Mouse (Mus musculus) hindbrain, embryonic 14.5 days (tissue): ENCODE data around the gene Sh3pxd2a. TPM values are rescaled to one million over a fixed set of nuclear protein-coding genes. Genes with fewer than 3 reads are reported as not detected.

Experiments used
- ATAC-seq: fragments of 200-750 bp; cut with Nextera tagmentation; 2 replicates; pipeline ENCODE4 v1.8.0; 2017; ENCODE audit warnings: moderate number of reproducible peaks, mild to moderate bottlenecking, moderate TSS enrichment, moderate library complexity; ENCODE audit not compliant: low FRiP score
- DNase-seq: peaks from one replicate; pipeline ENCODE4 v3.0.0-alpha.2; 2015; ENCODE audit warnings: low spot score
- H3K27ac ChIP-seq: fragments of 300-500 bp; sonication (generic); 2 replicates; pipeline ENCODE4 v1.5.1; 2014; ENCODE audit warnings: mild to moderate bottlenecking, moderate library complexity
- H3K27me3 ChIP-seq: fragments of 300-500 bp; sonication (generic); 2 replicates; pipeline ENCODE4 v1.6.1; 2014; ENCODE audit warnings: mild to moderate bottlenecking, low read length, mixed read lengths; ENCODE audit not compliant: control insufficient read depth, insufficient read depth
- H3K36me3 ChIP-seq: fragments of 300-500 bp; sonication (generic); replicated peaks from 2 replicates; pipeline ENCODE4 v1.6.1; 2014; ENCODE audit not compliant: control insufficient read depth, insufficient read depth
- H3K4me1 ChIP-seq: fragments of 300-500 bp; sonication (generic); replicated peaks from 2 replicates; pipeline ENCODE4 v1.6.1; 2014; ENCODE audit warnings: antibody characterized with exemption, low read length, mixed read lengths; ENCODE audit not compliant: control insufficient read depth, insufficient read depth
- H3K4me2 ChIP-seq: fragments of 300-500 bp; sonication (generic); replicated peaks from 2 replicates; pipeline ENCODE4 v1.6.1; 2014; ENCODE audit warnings: mild to moderate bottlenecking, moderate library complexity
- H3K4me3 ChIP-seq: fragments of 300-500 bp; sonication (generic); replicated peaks from 2 replicates; pipeline ENCODE4 v1.5.1; 2014; ENCODE audit warnings: mild to moderate bottlenecking, low read length
- H3K9ac ChIP-seq: fragments of 300-500 bp; sonication (generic); 2 replicates; pipeline ENCODE4 v1.6.1; 2014
- H3K9me3 ChIP-seq: fragments of 300-500 bp; sonication (generic); 2 replicates; pipeline ENCODE4 v1.6.1; 2016; ENCODE audit warnings: low read length; ENCODE audit not compliant: control insufficient read depth
- WGBS: fragments of 180-500 bp; shearing (Covaris S2); extraction: QIAGEN DNeasy Blood & Tissue Kit; methylation state at CpG from one replicate; pipeline ENCODE4 v1.1.7; 2014; 5-methylcytosine and 5-hydroxymethylcytosine counted together
- polyA plus RNA-seq: library from polyadenylated mRNA; unstranded; fragments of >200 nt; fragmentation: Nextera tagmentation; extraction: Ambion mirVana; gene quantifications from 2 replicates; pipeline ENCODE4 v1.2.1, GENCODE M21; 2014

The Sh3pxd2a gene
- polyA plus RNA-seq, 1 experiment from 2014 or later, result 2.8 TPM

- Histone ChIP-seq H3K4me3 (no peak overlapping the region), H3K4me2 (no peak overlapping the region), H3K27me3 (no peaks in the 10 kb centered on the region), H3K36me3 (no peaks in the 10 kb centered on the region), H3K4me1 (peaks cover 23% of the 10 kb centered on the region), H3K27ac (no peak overlapping the region), H3K9ac (no peak overlapping the region), H3K9me3 (no peaks in the 10 kb centered on the region)
- ATAC-seq (no peak), DNase-seq (no peak)
- WGBS, result 80% methylated on average over 10 of the region's 10 CpGs
Measured at GRCm38 (mm10) chr19:47303128-47303527, 161.1 kb downstream of the Sh3pxd2a start.

- H3K36me3 ChIP-seq, result no peaks in the 10 kb centered on the region
- H3K27ac ChIP-seq, result peak overlapping the region; percentile 60
- peak; percentile 21; the same call in 1 of the 2 replicates for ATAC-seq
- H3K4me3 ChIP-seq, result no peak overlapping the region
- DNase-seq, result no peak
- H3K9me3 ChIP-seq, result no peaks in the 10 kb centered on the region
- peak overlapping the region; percentile 44; the same call in 1 of the 2 replicates for H3K9ac ChIP-seq
- H3K4me2 ChIP-seq, result peak overlapping the region; percentile 27; the same call in 1 of the 2 replicates
- peaks cover 23% of the 10 kb centered on the region for H3K4me1 ChIP-seq
- WGBS, result 50% methylated on average over 21 of the region's 21 CpGs
- H3K27me3 ChIP-seq, result no peaks in the 10 kb centered on the region
Measured at GRCm38 (mm10) chr19:47302191-47302852, 161.9 kb downstream of the Sh3pxd2a start.

- H3K9me3 ChIP-seq, result no peaks in the 10 kb centered on the region
- no peak overlapping the region for H3K4me3 ChIP-seq
- peak overlapping the region; percentile 44 for H3K9ac ChIP-seq
- peaks cover 23% of the 10 kb centered on the region for H3K4me1 ChIP-seq
- peak overlapping the region; percentile 60 for H3K27ac ChIP-seq
- H3K4me2 ChIP-seq, result peak overlapping the region; percentile 27
- DNase-seq (peak; percentile 57), ATAC-seq (peak; percentile 68)
- H3K27me3 ChIP-seq, result no peaks in the 10 kb centered on the region
- 7% methylated on average over 19 of the region's 19 CpGs for WGBS
- H3K36me3 ChIP-seq, result no peaks in the 10 kb centered on the region
Measured at GRCm38 (mm10) chr19:47301303-47302190, 162.7 kb downstream of the Sh3pxd2a start.

GRCm38 (mm10) chr19:47298100-47298499 lies 166.1 kb downstream of the Sh3pxd2a start:
- Histone ChIP-seq H3K9me3 (no peaks in the 10 kb centered on the region), H3K9ac (no peak overlapping the region), H3K27ac (no peak overlapping the region), H3K4me3 (no peak overlapping the region), H3K36me3 (no peaks in the 10 kb centered on the region), H3K27me3 (no peaks in the 10 kb centered on the region), H3K4me2 (no peak overlapping the region), H3K4me1 (peaks cover 23% of the 10 kb centered on the region)
- WGBS, result 72% methylated on average over 11 of the region's 11 CpGs
- DNase-seq (no peak), ATAC-seq (no peak)

- Histone ChIP-seq H3K9me3 (no peaks in the 10 kb centered on the region), H3K27me3 (no peaks in the 10 kb centered on the region), H3K4me2 (no peak overlapping the region), H3K36me3 (no peaks in the 10 kb centered on the region), H3K9ac (no peak overlapping the region), H3K27ac (no peak overlapping the region), H3K4me1 (peaks cover 10% of the 10 kb centered on the region; the same call in 1 of the 2 replicates), H3K4me3 (no peak overlapping the region)
- DNase-seq (no peak), ATAC-seq (no peak)
- 50% methylated on average over 7 of the region's 7 CpGs for WGBS
Measured at GRCm38 (mm10) chr19:47292451-47292951, 171.7 kb downstream of the Sh3pxd2a start.

GRCm38 (mm10) chr19:47291307-47292080 lies 172.7 kb downstream of the Sh3pxd2a start:
- no peaks in the 10 kb centered on the region for H3K36me3 ChIP-seq
- WGBS, result 30% methylated on average over 7 of the region's 7 CpGs
- ATAC-seq (0 out of 2 replicates have a peak, but pooled peaks have one; percentile 11), DNase-seq (no peak)
- H3K4me3 ChIP-seq, result no peak overlapping the region
- peaks cover 17% of the 10 kb centered on the region; the same call in 1 of the 2 replicates for H3K4me1 ChIP-seq
- no peaks in the 10 kb centered on the region for H3K9me3 ChIP-seq
- H3K9ac ChIP-seq, result no peak overlapping the region
- no peak overlapping the region for H3K27ac ChIP-seq
- no peaks in the 10 kb centered on the region for H3K27me3 ChIP-seq
- no peak overlapping the region for H3K4me2 ChIP-seq

- no peak overlapping the region for H3K4me3 ChIP-seq
- no peaks in the 10 kb centered on the region for H3K9me3 ChIP-seq
- WGBS, result 44% methylated on average over 17 of the region's 17 CpGs
- ATAC-seq, result 0 out of 2 replicates have a peak, but pooled peaks have one; percentile 29
- no peak overlapping the region for H3K9ac ChIP-seq
- no peak for DNase-seq
- no peak overlapping the region for H3K4me2 ChIP-seq
- no peak overlapping the region for H3K27ac ChIP-seq
- no peaks in the 10 kb centered on the region for H3K27me3 ChIP-seq
- peaks cover 16% of the 10 kb centered on the region; the same call in 1 of the 2 replicates for H3K4me1 ChIP-seq
- H3K36me3 ChIP-seq, result no peaks in the 10 kb centered on the region; the same call in 1 of the 2 replicates
Measured at GRCm38 (mm10) chr19:47286886-47287450, 177.2 kb downstream of the Sh3pxd2a start.

GRCm38 (mm10) chr19:47285581-47285980 lies 178.6 kb downstream of the Sh3pxd2a start:
- Histone ChIP-seq H3K36me3 (no peaks in the 10 kb centered on the region; the same call in 1 of the 2 replicates), H3K4me1 (0 out of 2 replicates have a peak, but pooled peaks cover 7% of the 10 kb centered on the region), H3K9ac (no peak overlapping the region), H3K4me3 (no peak overlapping the region), H3K27ac (no peak overlapping the region), H3K9me3 (no peaks in the 10 kb centered on the region), H3K4me2 (no peak overlapping the region), H3K27me3 (no peaks in the 10 kb centered on the region)
- no peak for DNase-seq
- ATAC-seq, result no peak
- 83% methylated on average over 6 of the region's 6 CpGs for WGBS
